Mouse (Mus musculus): ENCODE data around the gene Tppp.
"Not testable (repeated sequence)": the region's sequence is repeated elsewhere in the genome, so short reads cannot be mapped to it uniquely, and the experiment has no call there.

Tppp gene

DNA sequence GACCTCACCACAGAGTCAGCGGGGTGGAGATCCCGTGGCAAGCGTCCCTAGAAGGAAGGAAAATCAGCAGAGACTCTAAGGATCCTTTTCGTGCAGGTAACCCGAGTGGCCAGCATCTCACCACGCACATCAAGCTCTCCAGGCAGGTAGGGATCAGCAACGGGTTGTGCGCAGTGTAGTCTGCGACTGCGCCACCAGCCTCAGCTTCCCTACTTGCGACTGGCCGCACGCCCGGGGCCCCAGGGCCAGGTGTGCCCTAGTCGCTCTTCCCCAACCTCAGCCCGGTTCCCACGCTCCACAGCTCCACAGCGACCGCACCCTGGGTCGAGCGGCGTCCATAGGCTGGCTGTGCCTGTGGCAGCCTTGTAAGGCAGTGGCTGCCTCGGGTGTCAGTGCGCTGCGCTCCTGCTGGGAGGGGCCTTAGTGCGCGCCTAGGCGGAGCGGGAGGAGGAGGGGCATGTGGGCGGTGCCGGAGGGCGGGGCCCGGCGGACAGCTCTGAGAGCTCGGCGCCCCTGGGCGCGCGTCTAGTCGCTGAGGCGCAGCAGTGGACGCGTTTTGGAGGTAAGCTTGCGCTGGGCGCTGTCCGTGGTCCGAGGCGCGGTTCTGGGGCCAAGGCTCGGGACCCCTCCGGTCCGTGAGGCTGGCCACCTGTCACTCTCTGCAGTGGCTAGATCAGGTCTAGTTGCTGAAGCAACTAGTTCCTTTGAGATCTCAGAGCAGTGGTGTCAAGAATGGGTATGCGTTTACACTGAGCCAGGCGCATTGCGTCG, at the start of gene Tppp:
Gene Tppp, plus strand, starts transcription at position 460 of the 771 bp plus-strand sequence.
- DNase-seq (ENCODE audit: low spot score), result no peak

DNA sequence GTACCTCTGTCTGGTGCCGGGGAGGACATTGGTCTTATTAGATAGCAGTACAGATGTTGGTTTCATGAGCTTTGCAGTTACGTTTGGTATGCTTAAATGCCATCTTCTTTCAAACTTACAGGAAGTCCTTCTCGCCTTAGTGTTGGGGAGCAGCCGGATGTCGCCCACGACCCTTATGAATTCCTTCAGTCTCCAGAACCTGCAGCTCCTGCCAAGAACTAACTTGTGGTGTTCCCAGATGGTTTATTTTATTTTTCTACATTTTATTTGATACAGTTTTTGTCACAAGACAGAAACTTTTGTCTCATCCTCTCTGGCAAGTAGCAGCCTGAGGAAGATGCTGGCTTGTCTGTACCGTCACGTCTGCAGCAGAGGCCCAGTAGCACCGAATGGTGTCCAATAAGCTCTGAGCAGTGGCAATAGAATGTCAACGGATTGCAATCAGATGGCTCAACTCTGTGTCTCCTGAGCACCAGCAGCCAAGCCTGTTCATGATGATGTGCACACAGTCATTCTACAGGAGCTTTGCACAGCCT, 49.0 kb upstream of the Tppp start:
- DNase-seq (ENCODE audit: low spot score), result no peak

DNA sequence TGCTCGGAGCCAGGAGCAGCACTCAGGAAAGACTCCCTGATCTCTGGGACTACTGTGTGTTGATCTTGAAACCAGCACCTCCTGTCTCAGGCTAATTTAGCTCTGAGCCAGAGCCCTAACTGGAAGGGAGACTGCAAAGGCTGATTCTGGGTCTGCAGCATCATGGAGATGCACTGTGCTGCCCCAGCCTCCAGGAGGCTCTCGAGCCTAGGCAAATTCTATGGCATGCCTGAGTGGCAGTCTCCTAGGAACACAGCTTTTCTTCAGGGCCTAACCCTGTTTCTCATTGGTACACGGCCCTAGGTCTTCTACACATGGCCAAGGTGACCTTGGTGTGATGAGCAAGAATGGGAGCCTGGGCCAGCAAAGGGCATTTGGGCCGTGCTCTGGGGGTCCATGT, 48.0 kb upstream of the Tppp start:
- DNase-seq (ENCODE audit: low spot score), result peak; percentile 26

DNA sequence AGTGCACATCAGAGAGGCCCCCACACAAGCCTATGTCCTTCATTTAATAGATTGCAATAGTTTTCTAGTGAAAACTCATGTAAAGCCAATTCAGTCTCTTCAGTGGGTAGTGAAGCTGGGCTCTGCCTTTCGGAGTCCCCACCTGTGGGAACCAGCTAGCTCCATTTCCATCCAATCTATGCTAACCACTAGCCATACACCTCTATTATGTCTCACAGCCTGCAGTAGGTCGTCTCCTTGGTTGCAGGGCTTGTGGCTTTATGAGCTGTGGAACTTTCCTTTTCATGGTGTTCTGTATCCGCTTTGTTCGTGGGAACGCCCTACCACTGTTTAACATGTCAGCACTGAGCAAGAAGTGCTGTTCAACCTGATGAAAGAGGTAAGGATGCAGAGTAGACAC, 45.7 kb upstream of the Tppp start, which contains the start of gene Zdhhc11:
Gene Zdhhc11, plus strand, starts transcription at position 301 of the 400 bp plus-strand sequence.
- DNase-seq (ENCODE audit: low spot score), result no peak

DNA sequence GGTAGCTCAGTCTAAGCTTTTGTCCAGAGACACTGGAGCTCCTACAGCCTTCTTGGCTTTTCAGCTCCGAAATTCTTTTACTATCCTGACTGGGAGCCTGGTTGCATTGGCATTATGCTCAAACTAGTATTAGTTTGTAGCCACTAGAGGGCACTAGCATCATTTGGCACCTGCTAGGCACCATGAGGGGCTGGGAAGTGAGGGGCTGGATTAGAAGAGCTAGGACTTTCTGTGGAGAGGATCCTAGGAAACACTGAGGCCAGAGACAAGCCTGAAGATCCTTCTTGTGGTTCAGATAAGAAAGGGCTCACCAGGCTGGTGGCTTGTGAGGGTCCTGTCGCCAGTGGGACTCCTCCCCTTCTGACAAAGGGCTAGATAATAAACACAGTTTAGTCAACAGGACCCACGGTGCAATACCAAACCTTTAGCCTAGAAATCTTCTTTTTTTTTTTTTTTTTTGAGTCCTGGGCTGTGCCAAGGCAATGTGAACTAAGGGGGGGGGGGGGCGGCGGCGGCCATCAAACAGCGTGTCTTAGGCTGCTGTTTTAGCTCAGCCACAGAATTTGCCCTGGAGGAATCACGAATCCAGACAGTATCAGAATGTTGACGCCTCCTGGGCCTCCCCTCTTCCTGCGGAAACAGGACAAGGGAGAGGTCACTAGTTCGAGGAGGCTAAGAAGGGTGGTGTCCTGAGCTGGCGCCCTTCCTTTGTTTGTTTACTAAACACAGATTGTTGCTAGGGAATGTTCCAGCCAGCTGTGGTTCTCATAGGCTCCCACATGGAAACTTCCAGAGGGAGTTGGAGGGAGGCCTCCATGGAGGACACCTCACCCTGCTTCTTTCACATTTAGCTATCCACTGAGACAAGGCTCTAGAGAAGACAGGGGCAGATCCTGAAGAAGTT, 38.4 kb upstream of the Tppp start:
- DNase-seq (ENCODE audit: low spot score), result peak; percentile 91

DNA sequence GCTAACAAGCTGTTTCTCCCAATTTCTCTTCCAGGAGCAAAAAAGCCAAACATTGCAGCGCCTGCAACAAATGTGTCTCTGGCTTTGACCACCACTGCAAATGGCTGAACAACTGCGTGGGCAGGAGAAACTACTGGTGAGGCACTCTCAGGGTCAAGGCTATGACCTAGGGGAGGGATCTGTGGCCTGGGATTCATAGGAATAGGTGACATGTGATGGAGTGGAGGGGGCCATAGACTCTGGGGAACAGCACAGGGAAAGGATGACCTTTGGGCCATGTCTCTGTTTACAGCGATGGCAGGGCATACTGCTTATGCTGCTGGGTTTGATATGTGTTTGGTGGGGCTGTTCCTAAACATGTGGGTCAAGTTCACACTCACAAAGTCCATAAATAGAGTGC, 34.7 kb upstream of the Tppp start:
- no peak for DNase-seq (ENCODE audit: low spot score)

DNA sequence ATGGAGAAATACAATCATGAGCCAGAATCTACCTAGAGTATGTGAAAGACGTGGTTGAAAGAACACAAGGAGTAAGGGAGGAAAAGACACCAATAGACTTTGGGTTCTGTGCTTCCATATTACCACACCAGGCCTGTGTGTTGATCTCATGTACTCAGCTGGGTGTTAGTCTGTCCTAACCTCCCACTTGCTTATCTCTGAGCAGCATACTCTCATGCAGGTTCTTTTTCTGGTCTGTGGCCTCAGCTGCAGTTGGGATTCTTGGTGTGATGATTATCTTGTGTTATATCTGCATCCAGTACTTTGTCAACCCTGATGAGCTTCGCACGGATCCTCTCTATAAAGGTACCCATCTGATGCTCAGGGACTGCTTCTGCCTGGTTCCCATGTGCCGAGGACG, 32.3 kb upstream of the Tppp start:
- no peak for DNase-seq (ENCODE audit: low spot score)

DNA sequence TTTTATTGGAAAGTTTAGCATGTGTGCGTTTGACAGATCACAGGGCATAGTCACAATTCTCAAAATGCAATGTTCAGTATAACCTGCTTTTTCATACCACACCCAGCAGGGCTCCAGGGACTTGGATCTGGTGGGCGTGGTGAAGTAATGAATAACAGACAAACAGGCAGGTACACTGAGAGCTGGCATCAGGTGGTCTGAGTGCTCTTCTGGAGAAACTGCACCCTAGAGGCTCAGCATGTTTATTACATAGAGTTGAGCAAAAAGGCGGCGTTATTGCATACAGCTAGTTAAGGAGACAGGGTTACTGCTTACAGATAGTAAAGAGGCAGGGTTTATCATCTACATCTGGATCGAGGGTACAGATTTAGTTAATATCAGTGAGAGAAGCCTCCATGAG, 18.9 kb upstream of the Tppp start:
- no peak for DNase-seq (ENCODE audit: low spot score)

DNA sequence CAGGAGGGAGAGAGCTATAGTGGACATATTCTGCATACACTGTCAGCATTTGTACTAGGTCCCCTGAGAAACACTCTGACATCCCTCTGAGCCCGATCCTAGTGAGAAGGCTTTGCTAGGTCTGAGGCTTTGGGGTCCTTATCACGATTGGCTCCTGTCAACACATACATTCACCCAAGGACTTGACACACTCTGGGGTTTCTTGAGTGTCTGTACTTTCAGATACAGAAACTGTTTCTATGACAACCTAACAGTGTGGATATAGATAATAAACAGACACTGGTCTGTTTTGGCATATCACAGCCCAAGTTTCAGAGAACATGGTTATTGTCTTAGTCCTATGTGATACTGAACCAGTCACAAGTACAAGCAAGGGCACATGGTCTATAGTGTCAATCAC, 18.4 kb upstream of the Tppp start:
- DNase-seq (ENCODE audit: low spot score), result no peak

DNA sequence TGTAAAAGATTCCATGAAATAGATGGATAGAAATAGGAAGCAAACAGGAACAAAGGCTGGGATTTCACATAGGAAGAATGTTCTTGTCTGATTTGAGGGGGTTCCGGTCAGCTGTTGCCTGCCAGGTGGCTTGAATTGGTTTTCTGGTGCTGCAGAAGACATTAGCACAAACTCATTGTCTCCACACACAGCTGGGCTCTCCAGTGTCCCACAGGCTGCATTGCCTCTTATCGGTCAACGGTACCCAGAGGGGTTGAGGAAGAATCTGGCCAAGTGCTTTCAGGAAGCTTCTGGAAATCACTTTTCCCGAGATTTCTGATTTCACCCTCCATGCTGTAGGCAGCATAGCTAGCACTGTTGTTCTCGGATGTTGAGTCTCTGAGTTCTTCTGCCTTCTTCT, 17.9 kb upstream of the Tppp start:
- no peak for DNase-seq (ENCODE audit: low spot score)

DNA sequence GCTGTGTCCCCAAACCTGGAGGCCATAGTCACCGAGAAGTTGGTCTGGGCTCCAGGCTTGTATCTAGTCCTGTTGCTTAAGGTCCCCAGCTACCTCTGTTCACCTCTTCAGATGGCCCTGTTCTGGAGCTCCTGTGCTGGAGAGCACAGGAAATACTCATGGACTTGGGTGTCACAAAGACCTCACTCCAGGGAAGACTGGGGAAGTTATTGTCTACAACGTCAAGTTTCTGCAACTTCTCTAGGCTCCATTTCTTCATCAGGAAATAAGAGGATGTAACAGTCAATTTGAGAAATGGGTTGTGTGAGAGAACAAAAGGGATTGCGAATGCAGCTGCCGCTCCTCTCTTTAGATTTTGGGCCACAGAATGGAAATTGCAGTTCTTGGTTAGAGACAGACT, 12.8 kb upstream of the Tppp start:
- no peak for DNase-seq (ENCODE audit: low spot score)

DNA sequence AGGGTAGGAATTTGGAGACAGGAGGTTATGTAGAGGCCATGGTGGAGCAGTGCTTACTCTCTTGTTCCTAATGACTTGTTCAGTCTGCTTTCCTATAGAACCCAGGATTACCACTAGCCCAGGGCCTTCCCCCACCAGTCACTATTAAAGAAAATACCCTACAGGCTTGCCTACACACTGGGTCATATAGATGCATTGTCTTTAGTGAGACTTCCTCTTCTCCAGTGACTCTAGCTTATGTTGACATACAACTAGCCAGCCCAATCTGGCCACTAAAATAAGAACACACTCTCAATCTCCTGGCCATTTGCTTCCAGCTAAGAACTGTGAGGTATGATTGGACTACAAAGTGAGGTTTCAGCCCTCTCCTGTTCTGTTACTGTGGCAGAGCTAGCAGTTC, 8.7 kb upstream of the Tppp start:
- no peak for DNase-seq (ENCODE audit: low spot score)

DNA sequence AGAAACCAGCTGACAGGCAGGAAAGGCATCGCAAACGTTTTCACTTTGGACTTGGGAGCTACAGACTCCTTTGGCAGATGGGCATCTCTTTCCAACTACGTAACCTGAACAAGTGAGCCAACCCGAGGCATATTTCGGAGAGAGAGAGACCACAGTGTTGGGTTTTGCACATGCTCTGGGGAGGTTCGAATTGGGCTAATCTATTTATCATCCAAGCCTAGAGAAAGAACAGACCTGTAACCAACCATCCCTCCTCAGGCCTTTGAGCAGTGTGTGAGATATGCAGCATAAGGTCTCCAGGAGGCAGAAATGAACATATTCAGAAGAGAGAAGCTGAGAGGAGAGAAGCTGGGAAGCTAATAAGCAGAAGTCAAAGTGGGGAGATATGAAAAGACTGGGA, 8.2 kb upstream of the Tppp start:
- no peak for DNase-seq (ENCODE audit: low spot score)

DNA sequence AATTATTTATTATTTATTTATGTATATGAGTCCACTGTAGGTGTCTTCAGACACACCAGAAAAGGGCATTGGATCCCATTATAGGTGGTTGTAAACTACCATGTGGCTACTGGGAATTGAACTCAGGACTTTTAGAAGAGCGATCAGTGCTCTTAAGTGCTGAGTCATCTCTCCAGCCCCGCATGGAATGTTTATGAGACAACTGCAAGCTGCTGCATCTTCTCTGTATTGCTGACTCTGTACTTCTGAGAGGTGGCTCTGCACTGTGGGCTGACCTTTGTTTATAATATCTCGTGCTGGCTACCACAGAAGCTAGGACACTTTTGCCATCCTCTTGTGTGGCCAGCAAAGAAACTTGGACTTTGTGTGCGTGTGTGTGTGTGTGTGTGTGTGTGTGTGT, 7.7 kb upstream of the Tppp start:
- no peak for DNase-seq (ENCODE audit: low spot score)

DNA sequence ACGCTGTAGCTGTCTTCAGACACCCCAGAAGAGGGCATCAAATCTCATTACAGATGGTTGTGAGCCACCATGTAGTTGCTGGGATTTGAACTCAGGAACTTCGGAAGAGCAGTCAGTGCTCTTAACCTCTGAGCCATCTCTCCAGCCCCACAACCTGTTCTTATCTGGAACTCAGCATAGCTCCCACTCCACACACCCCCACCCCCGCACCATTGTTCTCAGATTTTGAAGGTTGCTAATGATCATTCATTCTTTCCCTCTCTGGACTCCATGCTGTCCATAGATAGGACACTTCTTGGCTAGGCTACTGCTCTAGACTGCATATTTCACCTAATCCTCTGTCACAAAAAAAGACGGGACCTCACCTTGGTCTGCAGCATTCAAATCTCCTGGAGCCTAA, 2.3 kb upstream of the Tppp start:
- not testable (repeated sequence) for DNase-seq (ENCODE audit: low spot score)

DNA sequence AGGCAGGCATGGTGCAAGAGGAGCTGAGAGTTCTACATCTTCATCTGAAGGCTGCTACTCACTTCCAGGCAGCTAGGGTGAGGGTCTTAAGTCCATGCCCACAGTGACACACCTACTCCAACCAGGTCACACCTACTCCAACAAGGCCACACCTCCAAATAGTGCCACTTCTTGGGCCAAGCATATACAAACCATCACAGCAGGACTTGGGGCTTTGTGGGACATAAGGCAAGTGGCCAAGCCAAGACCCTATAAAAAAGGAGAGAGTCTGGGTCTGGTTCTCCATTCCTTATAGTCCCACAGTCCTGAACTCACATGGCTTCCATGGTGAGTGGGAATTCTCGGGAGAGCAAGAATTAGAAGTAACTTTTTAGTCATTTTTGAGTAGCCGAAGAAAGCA, 991 bp upstream of the Tppp start:
- not testable (repeated sequence) for DNase-seq (ENCODE audit: low spot score)

DNA sequence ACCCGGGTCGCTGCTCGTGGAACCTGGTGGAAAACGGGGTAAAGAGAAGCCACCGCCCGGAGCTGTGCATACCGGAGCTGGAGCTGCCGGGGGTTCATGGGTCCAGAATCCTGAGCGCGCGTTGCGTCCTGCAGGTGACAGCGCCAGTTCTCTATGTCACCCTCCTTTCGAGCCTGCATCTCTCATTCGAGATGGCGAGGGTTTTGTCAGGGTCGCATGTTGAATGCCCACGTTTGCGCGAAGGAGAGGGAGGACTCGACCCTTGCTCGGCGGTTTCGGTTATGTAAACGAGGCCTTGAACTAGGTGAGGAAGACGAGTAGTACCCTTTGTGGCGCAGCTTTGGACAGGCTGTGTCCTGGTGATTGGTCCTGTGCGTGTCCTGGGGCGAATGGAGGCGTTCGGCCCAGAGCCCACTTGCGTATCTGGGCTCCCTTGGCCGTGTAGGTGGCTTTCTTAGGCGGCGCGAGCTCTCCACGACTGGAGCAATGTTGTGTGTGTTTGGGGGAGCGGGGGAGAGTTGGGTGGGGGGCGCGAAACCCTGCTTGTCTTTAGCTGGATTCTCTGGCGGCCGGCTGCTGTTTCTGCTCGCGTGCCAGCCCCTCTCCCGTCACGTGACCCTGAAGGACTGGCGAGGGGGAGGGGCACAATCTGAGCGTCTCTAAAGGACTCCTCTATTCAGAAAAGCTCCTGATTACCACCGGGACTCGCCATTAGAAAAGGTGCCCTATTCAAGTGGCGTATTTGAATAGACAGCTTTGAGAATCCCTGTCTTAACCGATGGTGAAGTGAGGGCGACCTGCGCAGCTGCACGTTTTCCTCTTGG, 796 bp downstream of the Tppp start:
- no peak for DNase-seq (ENCODE audit: low spot score)

DNA sequence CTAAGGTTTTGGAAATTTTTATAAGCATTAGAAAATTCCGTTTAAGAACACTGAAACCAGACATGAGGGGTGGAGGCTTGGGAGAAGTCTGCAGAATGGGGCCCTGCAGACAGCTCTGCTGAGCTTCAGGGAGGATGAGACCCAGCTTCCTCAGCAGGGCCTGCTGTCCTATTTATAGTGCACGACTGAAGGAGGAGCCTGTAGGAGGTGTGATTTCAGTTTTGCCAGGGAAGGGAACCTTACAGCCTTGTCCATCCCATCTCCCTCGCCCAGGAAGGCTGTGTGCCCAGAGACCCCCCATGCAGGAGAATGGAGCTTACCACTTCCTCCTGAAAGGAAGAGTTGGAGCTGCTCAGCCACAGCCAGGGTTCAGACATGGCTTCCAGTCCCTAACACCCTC, 1.5 kb downstream of the Tppp start:
- DNase-seq (ENCODE audit: low spot score), result no peak

DNA sequence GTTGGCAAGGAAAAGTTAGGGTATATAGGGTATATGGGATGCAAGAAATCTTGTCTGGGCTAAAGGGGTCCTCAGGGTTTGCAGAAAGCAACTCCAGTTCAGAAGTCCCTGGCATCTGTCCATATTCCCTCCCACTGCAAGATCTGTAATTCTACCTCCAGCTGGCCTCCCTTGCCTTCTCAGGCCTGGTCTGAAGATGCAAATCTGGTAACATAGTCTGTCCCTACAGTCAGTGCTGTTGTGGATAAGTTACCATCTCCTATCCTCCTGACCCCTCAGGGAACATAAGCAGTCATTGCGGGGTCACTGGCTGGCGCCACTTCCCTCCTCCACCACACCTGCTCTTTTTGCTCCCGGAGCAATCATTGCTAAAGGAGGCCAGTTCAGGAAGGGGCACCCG, 6.7 kb downstream of the Tppp start:
- no peak for DNase-seq (ENCODE audit: low spot score)

DNA sequence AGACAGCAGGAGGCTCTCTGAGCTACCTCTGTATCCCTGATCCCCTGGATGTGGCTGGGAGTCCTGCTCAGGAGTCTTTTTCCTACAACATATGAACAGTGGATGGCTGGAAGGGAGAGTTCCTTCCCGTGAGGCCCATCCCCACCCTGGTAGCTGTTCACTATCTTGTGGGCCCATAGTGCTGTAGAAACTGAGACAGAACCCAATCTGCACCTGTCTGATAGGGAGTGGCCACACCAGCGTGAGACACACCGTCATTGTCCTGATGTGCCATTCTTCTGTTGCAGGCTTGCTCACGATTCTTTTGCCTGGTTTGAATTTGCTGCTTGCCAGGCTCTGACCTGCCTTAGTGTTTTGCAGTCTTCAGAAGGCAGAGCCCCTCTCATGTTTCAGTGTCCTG, 8.2 kb downstream of the Tppp start:
- DNase-seq (ENCODE audit: low spot score), result no peak

DNA sequence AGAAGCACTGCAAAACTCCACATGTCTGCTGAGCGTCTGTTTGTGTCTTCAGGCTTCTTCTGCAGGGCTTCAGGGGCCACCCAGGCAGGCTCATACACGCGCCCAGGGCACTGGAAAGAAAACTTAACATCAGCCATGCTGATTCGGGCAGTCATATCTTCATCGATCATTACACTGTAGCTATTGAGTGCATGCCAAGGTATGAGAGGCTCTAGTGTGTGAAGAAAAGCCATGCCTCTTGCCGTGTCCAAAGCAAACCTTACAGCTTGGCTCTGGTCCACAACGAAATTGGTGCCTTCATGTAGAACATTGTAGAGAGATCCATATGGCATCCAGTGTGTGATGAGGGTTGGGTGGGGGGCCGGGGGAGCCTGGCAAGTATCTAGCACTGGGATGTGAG, 9.8 kb downstream of the Tppp start:
- not testable (repeated sequence) for DNase-seq (ENCODE audit: low spot score)
